Mouse (Mus musculus): Measurements from ENCODE around the gene Dnajc5g. TPM values are rescaled to one million over a fixed set of nuclear protein-coding genes. Genes with fewer than 3 reads are reported as not detected.

Gene Dnajc5g
- polyA plus RNA-seq, 1 experiment from 2014 or later = not detected

GRCm38 (mm10) chr5:31083949-31084348 lies 22.1 kb upstream of the Dnajc5g start:
- 0 out of 2 replicates have a peak, but pooled peaks have one; percentile 9 for ATAC-seq (ENCODE audit: low FRiP score, low TSS enrichment)
- no peaks in the 10 kb centered on the region for H3K9me3 ChIP-seq (ENCODE audit: control insufficient read depth, low read length)
- no peak for TF ChIP-seq EP300 (optimal IDR thresholded peaks at IDR 0.05)
- no peak overlapping the region for H3K4me2 ChIP-seq (replicated peaks; ENCODE audit: low read depth)
- 32% methylated on average over 8 of the region's 8 CpGs for WGBS
- no peak overlapping the region for H3K4me3 ChIP-seq (ENCODE audit: low read depth, low read length)
- H3K36me3 ChIP-seq (ENCODE audit: control insufficient read depth, insufficient read depth, low read length) = no peaks in the 10 kb centered on the region; the same call in 1 of the 2 replicates
- H3K27me3 ChIP-seq (ENCODE audit: control insufficient read depth, insufficient read depth, low read length) = peaks cover 5% of the 10 kb centered on the region; the same call in 1 of the 2 replicates
- H3K4me1 ChIP-seq (replicated peaks; ENCODE audit: control insufficient read depth, insufficient read depth) = no peaks in the 10 kb centered on the region
- H3K27ac ChIP-seq (replicated peaks) = no peak overlapping the region
- DNase-seq (ENCODE audit: low spot score) = no peak
- H3K9ac ChIP-seq (ENCODE audit: low read length) = no peak overlapping the region

DNA sequence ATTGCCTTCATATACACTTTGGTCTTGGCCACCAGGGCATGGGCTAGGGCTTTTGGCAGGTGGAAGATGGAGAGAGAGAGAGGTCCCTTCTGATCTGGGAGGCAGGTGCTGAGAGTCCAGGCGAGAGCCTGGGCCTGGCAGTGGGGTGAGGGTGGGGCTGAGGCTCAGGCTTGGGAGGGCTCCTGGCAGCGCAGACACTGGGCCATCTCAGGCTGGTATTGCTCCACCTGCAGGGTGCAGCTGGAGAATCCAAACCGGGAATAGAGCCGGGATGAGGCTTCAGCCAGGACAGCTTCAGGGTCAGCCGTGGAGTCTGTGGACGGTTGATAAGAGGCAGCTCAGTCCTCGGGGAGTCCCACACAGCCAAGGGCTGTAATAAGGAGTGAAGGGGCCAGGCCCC lies 19.5 kb upstream of the Dnajc5g start:
- Histone ChIP-seq H3K4me1 (replicated peaks; ENCODE audit: control insufficient read depth, insufficient read depth) (no peaks in the 10 kb centered on the region), H3K4me2 (replicated peaks; ENCODE audit: low read depth) (no peak overlapping the region), H3K27ac (replicated peaks) (no peak overlapping the region), H3K27me3 (ENCODE audit: control insufficient read depth, insufficient read depth, low read length) (peaks cover 8% of the 10 kb centered on the region), H3K9me3 (ENCODE audit: control insufficient read depth, low read length) (no peaks in the 10 kb centered on the region), H3K4me3 (ENCODE audit: low read depth, low read length) (no peak overlapping the region), H3K9ac (ENCODE audit: low read length) (no peak overlapping the region), H3K36me3 (ENCODE audit: control insufficient read depth, insufficient read depth, low read length) (no peaks in the 10 kb centered on the region)
- DNase-seq (ENCODE audit: low spot score) = no peak
- peak; percentile 8; the same call in 1 of the 2 replicates for TF ChIP-seq CTCF (IDR thresholded peaks at IDR 0.05; ENCODE audit: low read depth)
- TF ChIP-seq EP300 (optimal IDR thresholded peaks at IDR 0.05) = no peak
- 25% methylated on average over 7 of the region's 7 CpGs for WGBS
- ATAC-seq (ENCODE audit: low FRiP score, low TSS enrichment) = no peak

DNA sequence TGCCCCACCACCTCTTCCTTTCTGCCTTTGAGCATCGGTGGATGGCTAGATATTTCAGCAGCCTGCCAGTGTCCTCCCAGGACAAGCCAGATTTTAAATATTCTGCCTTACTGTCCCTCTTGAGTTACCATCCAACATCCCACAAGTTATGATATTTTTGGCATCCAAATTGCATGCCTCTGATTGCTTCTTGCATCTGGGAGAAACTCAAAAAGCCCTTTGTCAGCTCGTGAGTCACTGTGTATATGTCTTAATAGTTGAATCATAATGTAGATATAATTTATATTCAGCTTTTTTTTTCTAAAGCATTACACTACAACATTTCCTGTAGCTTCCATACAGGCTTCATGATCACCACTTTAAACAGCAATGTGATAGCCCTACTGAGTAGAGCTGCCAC lies 19.0 kb upstream of the Dnajc5g start:
- Histone ChIP-seq H3K4me2 (replicated peaks; ENCODE audit: low read depth) (no peak overlapping the region), H3K36me3 (ENCODE audit: control insufficient read depth, insufficient read depth, low read length) (no peaks in the 10 kb centered on the region), H3K4me3 (ENCODE audit: low read depth, low read length) (no peak overlapping the region), H3K27me3 (ENCODE audit: control insufficient read depth, insufficient read depth, low read length) (peaks cover 8% of the 10 kb centered on the region), H3K27ac (replicated peaks) (no peak overlapping the region), H3K4me1 (replicated peaks; ENCODE audit: control insufficient read depth, insufficient read depth) (no peaks in the 10 kb centered on the region), H3K9ac (ENCODE audit: low read length) (no peak overlapping the region), H3K9me3 (ENCODE audit: control insufficient read depth, low read length) (no peaks in the 10 kb centered on the region)
- no peak for DNase-seq (ENCODE audit: low spot score)
- no peak for ATAC-seq (ENCODE audit: low FRiP score, low TSS enrichment)
- TF ChIP-seq CTCF (IDR thresholded peaks at IDR 0.05; ENCODE audit: low read depth) (no peak), EP300 (optimal IDR thresholded peaks at IDR 0.05) (no peak)
- 54% methylated on average over 2 of the region's 2 CpGs for WGBS

- no peaks in the 10 kb centered on the region for H3K9me3 ChIP-seq (ENCODE audit: control insufficient read depth, low read length)
- peak overlapping the region; percentile 42 for H3K4me3 ChIP-seq (ENCODE audit: low read depth, low read length)
- peaks cover 31% of the 10 kb centered on the region for H3K27me3 ChIP-seq (ENCODE audit: control insufficient read depth, insufficient read depth, low read length)
- DNase-seq (ENCODE audit: low spot score) = no peak
- peak overlapping the region; percentile 18; the same call in 1 of the 2 replicates for H3K9ac ChIP-seq (ENCODE audit: low read length)
- H3K4me2 ChIP-seq (replicated peaks; ENCODE audit: low read depth) = peak overlapping the region; percentile 60
- peaks cover 4% of the 10 kb centered on the region for H3K4me1 ChIP-seq (replicated peaks; ENCODE audit: control insufficient read depth, insufficient read depth)
- 5% methylated on average over 33 of the region's 53 CpGs for WGBS
- no peak for ATAC-seq (ENCODE audit: low FRiP score, low TSS enrichment)
- no peaks in the 10 kb centered on the region for H3K36me3 ChIP-seq (ENCODE audit: control insufficient read depth, insufficient read depth, low read length)
- H3K27ac ChIP-seq (replicated peaks) = no peak overlapping the region
- TF ChIP-seq EP300 (optimal IDR thresholded peaks at IDR 0.05) (no peak), CTCF (IDR thresholded peaks at IDR 0.05; ENCODE audit: low read depth) (no peak)
These were observed 13.7 kb upstream of the Dnajc5g start for GRCm38 (mm10) chr5:31092231-31092975.

DNA sequence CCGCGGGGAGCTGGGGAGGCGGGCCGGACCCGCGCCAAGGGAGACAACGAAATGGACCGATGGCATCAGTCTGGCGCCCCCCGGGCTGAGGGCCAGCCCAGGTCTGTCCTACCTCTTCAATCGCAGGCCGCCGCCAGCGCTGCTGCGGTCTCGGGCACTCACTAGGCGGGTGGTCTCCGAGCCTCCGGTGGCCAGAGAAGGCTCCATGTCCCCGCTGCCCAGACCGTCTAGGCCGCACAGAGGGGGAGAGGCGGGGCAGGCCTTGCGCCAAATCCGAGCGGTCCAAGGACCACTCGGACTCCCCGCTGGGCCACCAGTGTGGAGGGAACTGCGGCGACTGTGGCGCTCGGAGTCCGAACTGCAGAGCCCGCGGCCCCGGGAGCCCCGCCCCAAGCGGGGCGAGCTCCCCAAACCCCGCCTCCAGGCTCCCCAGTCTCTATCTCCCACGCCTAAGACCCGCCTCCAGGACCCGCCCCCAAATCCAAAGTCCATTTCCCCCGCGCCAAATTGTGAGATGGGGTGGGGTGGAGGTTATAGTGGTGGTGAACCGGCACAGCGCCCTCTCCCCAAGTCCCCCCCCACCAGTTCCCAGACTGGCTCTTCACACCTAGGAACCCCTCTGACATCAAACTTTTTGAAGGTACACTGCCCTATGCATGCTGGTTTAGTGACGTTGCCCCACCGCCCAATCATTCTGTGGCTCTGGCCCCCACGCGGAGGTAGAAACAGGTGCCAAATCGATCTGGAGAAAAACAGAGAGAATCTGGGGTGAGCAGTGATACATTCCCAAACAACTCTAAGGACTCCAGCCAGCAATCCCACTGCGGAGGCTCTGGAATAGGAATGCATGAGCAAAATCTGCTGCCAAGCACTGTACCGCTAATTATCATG lies 12.7 kb upstream of the Dnajc5g start:
- Histone ChIP-seq H3K9ac (ENCODE audit: low read length) (peak overlapping the region; percentile 18; the same call in 1 of the 2 replicates), H3K27me3 (ENCODE audit: control insufficient read depth, insufficient read depth, low read length) (peaks cover 31% of the 10 kb centered on the region), H3K9me3 (ENCODE audit: control insufficient read depth, low read length) (no peaks in the 10 kb centered on the region), H3K27ac (replicated peaks) (no peak overlapping the region), H3K4me2 (replicated peaks; ENCODE audit: low read depth) (peak overlapping the region; percentile 60), H3K4me3 (ENCODE audit: low read depth, low read length) (peak overlapping the region; percentile 42), H3K4me1 (replicated peaks; ENCODE audit: control insufficient read depth, insufficient read depth) (peaks cover 4% of the 10 kb centered on the region), H3K36me3 (ENCODE audit: control insufficient read depth, insufficient read depth, low read length) (no peaks in the 10 kb centered on the region)
- ATAC-seq (ENCODE audit: low FRiP score, low TSS enrichment) (peak; percentile 65), DNase-seq (ENCODE audit: low spot score) (peak; percentile 63)
- 1% methylated on average over 50 of the region's 54 CpGs for WGBS
- TF ChIP-seq EP300 (optimal IDR thresholded peaks at IDR 0.05) (no peak), CTCF (IDR thresholded peaks at IDR 0.05; ENCODE audit: low read depth) (no peak)
